Mouse (Mus musculus): ENCODE measurements around the gene Mtg2. TPM values are rescaled to one million over a fixed set of nuclear protein-coding genes. Genes with fewer than 3 reads are reported as not detected.

The Mtg2 gene
- polyA plus RNA-seq, 1 experiment from 2014 or later, result 27.8 TPM

- peaks cover 16% of the 10 kb centered on the region for H3K4me1 ChIP-seq (ENCODE audit: control insufficient read depth, insufficient read depth, low read length)
- H3K4me3 ChIP-seq (ENCODE audit: low read depth, low read length), result no peak overlapping the region
- 17% methylated on average over 4 of the region's 4 CpGs for WGBS
- no peaks in the 10 kb centered on the region for H3K9me3 ChIP-seq (ENCODE audit: control insufficient read depth, low read depth, low read length)
- no peak overlapping the region for H3K4me2 ChIP-seq (replicated peaks; ENCODE audit: low read depth, low read length)
- H3K9ac ChIP-seq (replicated peaks; ENCODE audit: low read depth, low read length), result no peak overlapping the region
- H3K27me3 ChIP-seq (ENCODE audit: control insufficient read depth, insufficient read depth, low read length), result no peaks in the 10 kb centered on the region
- 0 out of 2 replicates have a peak overlapping the region, but pooled peaks have one; percentile 10 for H3K27ac ChIP-seq (ENCODE audit: low read length)
- peak; percentile 23; the same call in 1 of the 2 replicates for ATAC-seq (ENCODE audit: insufficient number of reproducible peaks, insufficient read depth, low FRiP score, low read depth)
- no peaks in the 10 kb centered on the region for H3K36me3 ChIP-seq (ENCODE audit: control insufficient read depth, insufficient read depth, low read length)
Measured at GRCm38 (mm10) chr2:180126195-180126594, 55.8 kb downstream of the Mtg2 start.

GRCm38 (mm10) chr2:180127675-180128074 is 57.3 kb downstream of the Mtg2 start:
- H3K36me3 ChIP-seq (ENCODE audit: control insufficient read depth, insufficient read depth, low read length), result no peaks in the 10 kb centered on the region
- H3K27me3 ChIP-seq (ENCODE audit: control insufficient read depth, insufficient read depth, low read length), result no peaks in the 10 kb centered on the region
- H3K9ac ChIP-seq (replicated peaks; ENCODE audit: low read depth, low read length), result no peak overlapping the region
- H3K4me2 ChIP-seq (replicated peaks; ENCODE audit: low read depth, low read length), result no peak overlapping the region
- H3K9me3 ChIP-seq (ENCODE audit: control insufficient read depth, low read depth, low read length), result no peaks in the 10 kb centered on the region
- no peak overlapping the region; the same call in 1 of the 2 replicates for H3K27ac ChIP-seq (ENCODE audit: low read length)
- no peak for ATAC-seq (ENCODE audit: insufficient number of reproducible peaks, insufficient read depth, low FRiP score, low read depth)
- peaks cover 16% of the 10 kb centered on the region for H3K4me1 ChIP-seq (ENCODE audit: control insufficient read depth, insufficient read depth, low read length)
- no peak overlapping the region for H3K4me3 ChIP-seq (ENCODE audit: low read depth, low read length)
- 64% methylated on average over 1 of the region's 1 CpGs for WGBS

GRCm38 (mm10) chr2:180133231-180133630 is 62.8 kb downstream of the Mtg2 start:
- no peak for ATAC-seq (ENCODE audit: insufficient number of reproducible peaks, insufficient read depth, low FRiP score, low read depth)
- WGBS, result 93% methylated on average over 4 of the region's 4 CpGs
- no peak overlapping the region for H3K27ac ChIP-seq (ENCODE audit: low read length)

GRCm38 (mm10) chr2:180133911-180134310 is 63.5 kb downstream of the Mtg2 start:
- Histone ChIP-seq H3K4me2 (replicated peaks; ENCODE audit: low read depth, low read length) (no peak overlapping the region), H3K36me3 (ENCODE audit: control insufficient read depth, insufficient read depth, low read length) (no peaks in the 10 kb centered on the region; the same call in 1 of the 2 replicates)
- no peak for ATAC-seq (ENCODE audit: insufficient number of reproducible peaks, insufficient read depth, low FRiP score, low read depth)

More at GRCm38 (mm10) chr2:180133231-180133630, 62.8 kb downstream of the Mtg2 start:
- Histone ChIP-seq H3K4me1 (ENCODE audit: control insufficient read depth, insufficient read depth, low read length) (no peaks in the 10 kb centered on the region), H3K9ac (replicated peaks; ENCODE audit: low read depth, low read length) (no peak overlapping the region), H3K27me3 (ENCODE audit: control insufficient read depth, insufficient read depth, low read length) (no peaks in the 10 kb centered on the region), H3K4me3 (ENCODE audit: low read depth, low read length) (no peak overlapping the region), H3K9me3 (ENCODE audit: control insufficient read depth, low read depth, low read length) (no peaks in the 10 kb centered on the region), H3K4me2 (replicated peaks; ENCODE audit: low read depth, low read length) (no peak overlapping the region), H3K36me3 (ENCODE audit: control insufficient read depth, insufficient read depth, low read length) (no peaks in the 10 kb centered on the region)

GRCm38 (mm10) chr2:180135414-180135813 is 65.0 kb downstream of the Mtg2 start:
- 78% methylated on average over 5 of the region's 5 CpGs for WGBS
- no peak for ATAC-seq (ENCODE audit: insufficient number of reproducible peaks, insufficient read depth, low FRiP score, low read depth)

More at GRCm38 (mm10) chr2:180133911-180134310, 63.5 kb downstream of the Mtg2 start:
- Histone ChIP-seq H3K27me3 (ENCODE audit: control insufficient read depth, insufficient read depth, low read length) (no peaks in the 10 kb centered on the region), H3K4me1 (ENCODE audit: control insufficient read depth, insufficient read depth, low read length) (no peaks in the 10 kb centered on the region), H3K9ac (replicated peaks; ENCODE audit: low read depth, low read length) (no peak overlapping the region), H3K9me3 (ENCODE audit: control insufficient read depth, low read depth, low read length) (no peaks in the 10 kb centered on the region), H3K4me3 (ENCODE audit: low read depth, low read length) (no peak overlapping the region), H3K27ac (ENCODE audit: low read length) (no peak overlapping the region)
- 88% methylated on average over 3 of the region's 3 CpGs for WGBS

More at GRCm38 (mm10) chr2:180135414-180135813, 65.0 kb downstream of the Mtg2 start:
- no peak overlapping the region for H3K4me2 ChIP-seq (replicated peaks; ENCODE audit: low read depth, low read length)
- no peak overlapping the region for H3K9ac ChIP-seq (replicated peaks; ENCODE audit: low read depth, low read length)
- H3K27ac ChIP-seq (ENCODE audit: low read length), result no peak overlapping the region
- H3K4me3 ChIP-seq (ENCODE audit: low read depth, low read length), result no peak overlapping the region
- H3K27me3 ChIP-seq (ENCODE audit: control insufficient read depth, insufficient read depth, low read length), result no peaks in the 10 kb centered on the region
- no peaks in the 10 kb centered on the region for H3K9me3 ChIP-seq (ENCODE audit: control insufficient read depth, low read depth, low read length)
- peaks cover under 1% of the 10 kb centered on the region; the same call in 1 of the 2 replicates for H3K36me3 ChIP-seq (ENCODE audit: control insufficient read depth, insufficient read depth, low read length)
- H3K4me1 ChIP-seq (ENCODE audit: control insufficient read depth, insufficient read depth, low read length), result no peaks in the 10 kb centered on the region

Other genes with a start within 250 kb of the Mtg2 start
- 5.7 and 6.8 TPM in 2 replicates for gene Taf4, start 93.9 kb upstream of the Mtg2 start, polyA plus RNA-seq (2014; fragmentation: Nextera tagmentation; extraction: Ambion mirVana)
- 6.9 and 7.6 TPM in 2 replicates for gene Lsm14b, start 45.6 kb upstream of the Mtg2 start, polyA plus RNA-seq (2014; fragmentation: Nextera tagmentation; extraction: Ambion mirVana)
- gene Psma7, start 28.2 kb upstream of the Mtg2 start, polyA plus RNA-seq (2014; fragmentation: Nextera tagmentation; extraction: Ambion mirVana), result 480 and 596 TPM in 2 replicates
- gene Ss18l1, start 28.1 kb upstream of the Mtg2 start, polyA plus RNA-seq (2014; fragmentation: Nextera tagmentation; extraction: Ambion mirVana), result 4.6 and 6.1 TPM in 2 replicates
- not detected in 2 replicates for gene Hrh3, start 33.9 kb downstream of the Mtg2 start, polyA plus RNA-seq (2014; fragmentation: Nextera tagmentation; extraction: Ambion mirVana)
- gene Osbpl2, start 48.7 kb downstream of the Mtg2 start, polyA plus RNA-seq (2014; fragmentation: Nextera tagmentation; extraction: Ambion mirVana), result 37.1 and 38.2 TPM in 2 replicates
- gene Adrm1, start 100.9 kb downstream of the Mtg2 start, polyA plus RNA-seq (2014; fragmentation: Nextera tagmentation; extraction: Ambion mirVana), result 134 and 138 TPM in 2 replicates
- gene Lama5, start 155.3 kb downstream of the Mtg2 start, polyA plus RNA-seq (2014; fragmentation: Nextera tagmentation; extraction: Ambion mirVana), result 64.0 and 70.9 TPM in 2 replicates
- gene Rps21, start 186.8 kb downstream of the Mtg2 start, polyA plus RNA-seq (2014; fragmentation: Nextera tagmentation; extraction: Ambion mirVana), result 734 and 745 TPM in 2 replicates
- gene Cables2, start 202.9 kb downstream of the Mtg2 start, polyA plus RNA-seq (2014; fragmentation: Nextera tagmentation; extraction: Ambion mirVana), result 15.5 and 20.4 TPM in 2 replicates
- gene Rbbp8nl, start 219.3 kb downstream of the Mtg2 start, polyA plus RNA-seq (2014; fragmentation: Nextera tagmentation; extraction: Ambion mirVana), result 3.1 TPM in 2 replicates

Data from stomach, embryonic 14.5 days (tissue).